Mouse (Mus musculus) natural killer cell, adult 2 months (primary cell): ENCODE data around the gene Clspn.

Experiments used
- DNase-seq, 2 experiments: peaks; one replicate each; pipeline ENCODE4 v3.0.0; 2022; ENCODE audit warnings: low spot score in 2 of 2

Gene Clspn

DNA sequence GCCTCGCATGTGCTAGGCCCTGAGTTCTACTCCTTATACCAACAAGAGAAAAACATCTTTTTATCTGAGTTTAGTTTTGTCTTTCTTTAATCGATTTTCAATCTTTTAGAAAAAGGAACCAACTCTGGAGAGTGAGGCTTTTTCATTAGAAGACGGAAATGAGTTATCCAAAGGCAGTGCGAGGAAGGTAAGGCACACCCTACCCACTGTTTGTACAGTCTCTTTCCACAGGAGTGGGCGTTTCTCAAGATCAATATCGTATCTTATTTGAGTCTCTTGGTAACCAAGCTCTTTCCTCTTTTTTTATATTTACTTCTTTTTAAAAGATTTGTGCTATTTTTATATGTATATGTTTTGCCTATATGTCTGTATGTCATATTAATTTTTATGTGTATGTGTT is 7.1 kb downstream of the Clspn start:
- no peak for DNase-seq

DNA sequence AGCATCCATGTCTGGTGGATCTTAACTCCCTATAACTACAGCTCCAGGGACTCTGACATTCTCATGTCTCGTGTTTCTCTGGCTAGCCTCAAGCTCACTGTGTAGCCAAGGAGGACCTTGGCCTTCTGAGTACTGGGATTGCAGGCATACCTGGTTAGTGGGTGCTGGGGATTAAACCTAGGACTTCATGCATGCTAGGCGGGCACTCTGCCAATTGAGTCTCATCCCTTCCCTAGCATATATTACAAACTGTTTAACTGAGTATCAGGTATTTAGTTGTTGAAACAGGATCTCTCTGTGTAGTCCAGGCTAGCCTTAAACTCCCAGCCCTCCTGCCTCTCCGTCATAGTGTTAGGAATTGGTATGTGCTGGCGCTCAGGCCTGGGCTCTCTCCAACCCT is 10.5 kb downstream of the Clspn start:
- DNase-seq, result no peak

DNA sequence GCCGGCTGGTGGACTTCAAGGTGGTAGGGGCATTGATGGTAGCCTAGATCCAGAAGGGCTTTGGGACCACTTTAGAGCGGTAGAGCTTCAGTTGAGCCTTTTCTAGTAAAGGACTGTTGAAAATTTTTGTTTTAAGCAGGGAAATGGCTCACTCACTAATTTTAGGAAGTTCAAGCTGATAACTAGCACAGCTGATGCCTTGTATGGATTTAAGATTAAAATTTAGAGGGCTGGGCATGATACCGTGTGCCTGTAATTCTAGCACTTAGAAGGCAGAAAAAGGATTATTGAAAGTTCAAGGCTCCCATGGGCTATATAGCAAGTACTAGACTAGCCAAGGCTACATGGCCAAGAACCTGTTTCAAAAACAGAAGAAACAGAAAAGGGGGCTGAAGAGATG is 13.0 kb downstream of the Clspn start:
- no peak for DNase-seq

DNA sequence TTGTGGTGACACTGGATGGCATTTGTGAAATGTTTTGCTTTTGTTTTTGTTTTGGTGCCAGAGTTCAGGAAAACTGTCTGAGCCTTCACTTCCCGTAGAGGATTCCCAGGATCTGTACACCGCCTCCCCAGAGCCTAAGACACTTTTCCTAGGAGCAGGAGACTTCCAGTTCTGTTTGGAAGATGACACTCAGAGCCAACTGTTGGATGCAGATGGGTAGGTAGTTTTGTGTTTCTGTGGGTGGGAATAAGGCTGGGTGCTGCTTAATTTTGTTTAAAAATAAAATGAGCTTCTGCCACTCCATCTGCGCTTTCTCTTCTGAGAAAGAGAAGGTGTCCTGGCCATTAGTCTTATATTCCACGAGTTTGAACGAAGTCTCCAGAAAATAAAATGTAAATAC is 19.5 kb downstream of the Clspn start:
- DNase-seq, result no peak

DNA sequence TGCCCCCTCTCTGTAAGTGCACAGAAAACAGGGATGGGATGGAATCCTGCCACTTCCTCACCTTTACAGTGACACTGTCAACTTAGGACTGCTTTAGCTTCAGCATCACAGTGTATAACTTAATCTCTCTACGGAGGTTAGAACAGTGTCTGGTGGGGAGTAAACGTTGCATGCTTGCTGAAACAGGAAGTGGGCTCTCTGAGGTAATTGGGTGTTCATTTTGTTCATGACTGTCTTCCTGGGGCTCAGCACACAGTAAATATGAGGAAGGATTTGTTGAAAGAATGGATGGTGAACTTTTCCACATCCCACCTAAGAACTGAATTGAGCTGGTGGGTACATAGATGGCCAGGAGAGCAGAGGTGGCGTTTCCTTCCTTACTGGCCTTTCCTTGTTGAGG is 21.2 kb downstream of the Clspn start:
- DNase-seq, result no peak

DNA sequence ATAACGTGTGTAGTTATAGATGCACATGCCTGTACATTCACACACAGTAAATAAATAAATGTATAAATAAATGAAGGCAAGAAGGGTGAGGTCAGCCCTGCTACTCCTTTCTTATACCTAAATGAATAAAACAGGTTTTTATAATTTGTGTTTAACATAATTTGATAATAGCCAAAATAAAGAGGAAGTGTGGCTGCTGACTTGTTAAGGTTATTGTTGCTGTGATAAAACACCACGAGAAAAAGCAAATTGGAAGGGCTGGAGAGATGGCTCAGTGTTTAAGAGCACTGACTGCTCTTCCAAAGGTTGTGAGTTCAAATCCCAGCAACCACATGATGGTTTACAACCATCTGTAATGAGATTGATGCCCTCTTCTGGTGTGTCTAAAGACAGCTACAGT is 22.3 kb downstream of the Clspn start:
- no peak for DNase-seq

DNA sequence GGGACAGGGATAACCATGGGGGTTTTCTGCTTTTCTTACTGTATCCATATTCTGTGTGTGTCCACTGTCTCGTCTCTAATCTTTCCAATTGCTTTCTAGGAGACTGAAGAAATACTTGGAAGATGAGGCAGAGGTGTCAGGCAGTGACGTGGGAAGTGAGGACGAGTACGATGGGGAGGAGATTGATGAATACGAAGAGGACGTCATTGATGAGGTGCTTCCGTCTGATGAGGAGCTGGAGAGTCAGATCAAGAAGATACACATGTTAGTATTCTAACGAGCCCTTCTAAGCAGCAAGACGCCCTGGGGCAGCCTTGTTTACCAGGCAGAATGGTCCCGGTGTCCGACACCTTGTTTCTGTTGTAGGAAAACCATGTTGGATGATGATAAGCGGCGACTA is 29.0 kb downstream of the Clspn start:
- no peak for DNase-seq

DNA sequence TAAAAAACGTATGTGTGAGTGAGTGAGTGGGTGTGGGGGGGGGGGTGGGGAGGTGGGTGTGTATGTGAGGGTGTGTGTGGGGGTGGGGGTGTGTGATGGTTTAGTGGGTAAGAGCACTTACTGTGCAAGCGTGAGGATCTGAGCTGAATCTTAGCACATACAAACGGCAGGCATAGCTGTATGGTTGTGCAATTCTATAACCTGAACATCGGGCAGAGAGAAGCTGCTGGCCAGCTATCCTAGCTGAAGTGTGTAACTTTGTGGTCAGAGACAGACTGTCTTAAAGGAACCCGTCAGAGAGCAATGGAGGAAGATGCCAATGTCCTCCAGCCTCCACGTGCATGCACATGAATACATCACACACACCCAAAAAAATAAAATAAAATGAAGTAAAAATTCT is 35.3 kb downstream of the Clspn start:
- no peak for DNase-seq

DNA sequence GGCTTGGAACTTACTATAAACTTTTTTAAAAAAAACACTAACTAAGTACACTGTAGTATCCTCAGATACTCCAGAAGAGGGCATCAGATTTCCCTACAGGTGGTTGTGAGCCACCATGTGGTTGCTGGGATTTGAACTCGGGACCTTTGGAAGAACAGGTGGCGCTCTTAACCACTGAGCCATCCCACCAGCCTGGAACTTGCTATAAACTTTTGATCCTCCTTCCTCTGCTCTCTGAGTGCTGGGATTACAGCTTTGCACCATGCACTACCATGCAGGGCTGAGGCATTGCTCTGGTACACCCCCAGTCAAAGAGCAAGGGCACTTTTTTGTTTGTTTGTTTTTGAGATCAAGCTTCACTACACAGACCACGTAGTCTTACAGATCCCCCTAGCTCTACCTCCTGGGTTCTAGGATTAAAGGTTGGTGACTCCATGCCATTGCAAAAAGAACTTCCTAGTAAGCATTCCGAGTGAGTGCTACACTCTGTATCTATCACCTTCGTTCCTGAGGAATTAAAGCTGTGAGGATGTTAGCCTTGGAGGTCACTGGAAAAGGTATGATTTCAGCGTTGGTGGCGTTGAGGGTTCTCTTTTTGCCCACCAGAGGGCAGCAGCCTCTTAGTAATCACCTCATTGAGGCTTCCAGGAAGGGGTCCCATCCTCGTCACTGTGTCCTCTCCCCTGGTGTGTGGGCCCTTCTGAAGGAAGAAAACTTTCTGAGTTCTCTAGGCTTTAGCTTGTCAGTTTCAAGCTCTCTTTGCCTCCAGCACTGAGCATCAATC is 43.4 kb downstream of the Clspn start:
- DNase-seq, result peak; percentile 31 to 45

DNA sequence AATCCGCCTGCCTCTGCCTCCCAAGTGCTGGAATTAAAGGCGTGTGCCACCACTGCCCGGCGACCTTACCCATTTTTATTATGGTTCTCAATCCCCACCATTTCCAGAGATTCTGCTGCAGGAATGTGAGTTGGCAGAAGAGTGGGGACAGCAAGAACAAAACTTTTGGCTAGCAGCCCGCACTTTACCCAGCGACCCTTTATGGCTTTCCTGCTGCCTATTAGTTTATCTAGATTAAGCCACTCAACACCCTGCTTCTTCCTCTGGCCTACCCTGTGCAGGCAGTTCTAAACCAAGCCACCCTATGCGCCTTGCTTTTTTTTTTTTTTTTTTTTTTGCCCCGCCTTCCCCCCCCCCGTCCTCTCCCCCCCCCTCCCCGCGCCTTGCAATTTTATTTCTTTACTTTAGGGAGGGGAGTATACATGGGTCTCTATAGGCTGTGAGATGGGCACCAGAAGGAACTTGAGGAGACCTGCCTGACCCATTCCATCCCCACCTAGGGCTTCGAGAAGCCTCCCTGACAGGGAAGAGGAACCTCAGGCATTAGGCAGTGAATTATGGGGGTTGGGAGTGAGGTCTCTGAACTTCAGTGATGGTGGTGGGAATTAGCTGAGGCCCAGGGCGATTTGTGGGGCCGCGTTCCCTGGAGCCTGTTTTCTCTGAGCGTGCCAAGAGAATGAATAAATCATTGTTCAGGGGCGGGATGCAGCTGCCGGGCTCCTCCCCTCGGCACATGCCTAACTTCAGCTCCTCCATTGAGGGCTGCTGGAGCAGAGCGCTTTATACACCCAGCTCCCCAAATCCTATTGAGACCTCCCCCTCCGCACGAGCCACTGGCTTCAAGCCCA is 45.1 kb downstream of the Clspn start:
- no peak for DNase-seq

DNA sequence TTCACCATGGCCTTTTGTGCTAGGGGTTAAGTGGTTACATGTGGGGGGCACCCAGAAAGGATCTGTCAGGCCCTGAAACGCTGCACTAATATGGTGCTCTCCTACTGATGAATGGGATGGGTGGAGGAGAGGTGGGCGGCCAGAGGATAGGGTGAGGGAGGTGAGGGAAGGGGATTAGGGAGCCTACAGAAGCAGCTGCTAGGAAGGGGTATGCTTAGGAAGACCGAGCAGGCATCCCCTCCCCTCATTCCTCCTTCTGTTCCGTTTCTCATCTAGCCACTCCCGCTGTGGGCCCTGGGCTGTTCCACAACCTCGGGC is 45.7 kb downstream of the Clspn start:
- no peak for DNase-seq

DNA sequence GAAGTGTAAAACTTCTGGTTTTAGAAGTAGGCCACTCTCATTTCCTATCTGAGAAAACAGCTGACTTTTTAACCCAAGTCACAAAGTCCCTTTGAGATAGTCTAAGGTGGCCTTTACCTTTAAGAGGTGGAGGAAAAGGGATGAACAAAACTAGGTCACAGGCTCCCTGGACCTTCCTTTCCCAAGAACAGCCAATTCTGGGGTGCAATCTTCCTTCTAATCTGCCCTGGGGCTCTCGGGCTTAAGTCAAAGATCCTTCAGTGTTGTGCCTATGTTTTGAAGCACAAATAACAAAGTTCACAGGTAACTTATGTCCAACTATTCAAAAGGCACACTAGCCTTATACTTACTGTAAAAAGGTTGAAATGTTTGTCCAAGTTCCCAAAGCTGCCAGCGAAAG is 47.4 kb downstream of the Clspn start:
- no peak for DNase-seq

DNA sequence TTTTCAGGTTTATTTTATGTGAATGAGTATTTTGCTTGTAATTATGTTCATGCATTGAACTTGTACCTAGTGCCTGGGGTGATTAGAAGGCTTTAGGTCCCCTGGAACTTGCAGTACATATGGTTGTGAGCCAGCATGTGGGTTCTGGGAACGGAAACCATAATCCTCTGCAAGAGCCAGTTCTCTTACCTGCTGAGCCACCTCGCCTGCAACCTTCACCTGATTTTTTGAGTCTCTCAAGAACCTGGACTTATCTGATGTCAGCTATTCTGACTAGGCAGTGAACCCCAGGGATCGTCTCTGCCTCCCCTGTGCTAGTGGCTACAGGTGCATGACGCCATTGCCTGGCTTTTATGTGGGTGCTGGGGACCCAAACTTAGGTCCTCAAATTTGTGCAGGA is 49.0 kb downstream of the Clspn start:
- DNase-seq, result no peak

DNA sequence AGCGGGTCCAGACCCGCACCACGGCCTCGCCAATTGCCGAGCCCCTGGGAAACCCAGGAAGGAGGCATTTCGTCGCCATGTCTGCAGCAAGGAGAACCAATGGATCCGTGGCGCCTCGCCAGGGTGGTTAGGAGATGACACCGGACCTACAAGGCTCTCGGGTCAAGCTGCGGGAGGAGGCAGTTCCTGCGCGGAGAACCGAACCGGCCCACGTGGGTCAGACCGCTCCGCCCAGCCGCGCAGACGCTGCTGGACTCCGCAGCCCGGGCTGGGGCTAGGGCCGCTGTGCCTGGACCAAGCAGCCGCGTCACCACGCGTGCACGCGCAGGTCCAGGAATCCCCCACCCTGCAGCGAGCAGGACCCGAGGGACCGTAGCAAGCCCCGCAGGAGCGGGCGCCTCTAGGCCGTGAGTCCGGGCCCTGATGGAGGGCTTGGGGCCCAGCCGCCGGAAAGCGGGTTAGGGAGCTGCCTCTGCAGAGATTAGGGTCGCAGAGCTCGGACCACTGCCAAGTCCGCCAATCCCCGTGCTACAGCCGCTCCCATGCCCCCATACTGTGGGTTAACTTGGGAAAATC is 53.0 kb downstream of the Clspn start, which contains the start of gene 5730409E04Rik:
TSS of gene 5730409E04Rik (plus strand) at position 213 of the 576 bp plus-strand sequence.
- DNase-seq, result peak; percentile 36 to 42

DNA sequence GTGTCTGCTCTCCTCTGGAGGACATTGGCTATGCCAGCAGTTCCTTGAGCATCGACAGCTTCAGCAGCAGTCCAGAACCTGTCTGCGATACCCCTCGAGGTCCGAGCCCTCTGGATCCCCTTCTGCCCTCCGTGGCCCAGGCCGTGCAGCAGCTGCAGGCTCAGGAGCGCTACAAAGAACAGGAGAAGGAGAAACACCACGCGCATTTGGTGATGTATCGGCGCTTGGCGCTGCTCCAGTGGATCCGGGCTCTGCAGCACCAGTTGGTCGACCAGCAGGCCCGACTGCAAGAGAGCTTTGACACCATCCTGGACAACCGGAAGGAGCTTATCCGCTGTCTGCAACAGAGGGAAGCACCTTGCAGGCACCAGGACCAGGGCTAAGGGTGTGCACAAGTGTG is 55.3 kb downstream of the Clspn start:
- DNase-seq, result no peak

DNA sequence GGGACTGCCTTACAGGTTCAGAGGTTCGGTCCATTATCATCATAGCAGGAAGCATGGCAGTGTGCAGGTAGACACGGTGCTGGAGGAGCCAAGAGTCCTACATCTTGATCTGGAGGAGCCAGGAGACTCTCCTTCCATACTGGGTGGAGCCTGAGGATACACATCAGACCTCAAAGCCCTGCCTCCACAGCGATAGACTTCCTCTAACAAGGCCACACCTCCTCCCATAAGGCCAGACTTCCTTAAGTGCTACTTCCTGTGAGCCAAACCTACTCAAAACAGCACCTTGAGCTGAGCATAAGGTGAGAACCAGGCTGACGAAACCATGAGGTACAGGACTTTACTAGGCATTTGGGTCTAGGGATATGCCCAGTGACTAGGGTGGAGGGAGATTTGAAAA is 59.6 kb downstream of the Clspn start:
- no peak for DNase-seq

DNA sequence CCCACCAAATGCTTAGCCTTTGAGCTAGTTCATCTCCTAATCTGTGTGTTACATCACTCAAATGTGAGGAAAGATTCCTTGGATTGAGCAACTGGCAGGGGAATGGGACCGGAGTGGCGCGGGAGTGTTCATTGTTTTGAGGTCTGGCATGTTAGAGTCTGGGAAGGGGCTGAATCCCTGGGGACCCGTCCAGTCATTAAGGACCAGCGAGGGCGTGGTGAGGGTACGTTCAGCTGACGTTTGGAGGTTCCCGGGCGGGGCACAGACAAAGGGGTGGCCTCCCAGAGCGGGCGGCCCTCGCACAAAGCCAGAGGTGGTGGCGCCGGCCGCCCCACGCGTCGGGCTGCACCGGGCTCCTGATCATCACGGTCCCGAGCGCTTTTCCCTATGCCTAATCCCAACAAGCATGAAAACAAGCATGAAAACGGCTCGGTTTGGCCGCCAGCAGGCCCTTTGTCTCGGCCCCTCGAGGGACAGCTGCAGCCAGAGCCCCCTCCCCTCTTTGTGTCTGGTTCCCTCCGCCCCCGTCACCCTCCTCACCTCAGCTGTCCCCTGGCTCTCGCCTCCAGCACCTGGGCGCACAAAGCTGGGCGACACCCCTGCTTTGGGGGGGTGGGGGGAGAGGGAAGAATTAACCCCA is 63.1 kb downstream of the Clspn start:
- no peak for DNase-seq

DNA sequence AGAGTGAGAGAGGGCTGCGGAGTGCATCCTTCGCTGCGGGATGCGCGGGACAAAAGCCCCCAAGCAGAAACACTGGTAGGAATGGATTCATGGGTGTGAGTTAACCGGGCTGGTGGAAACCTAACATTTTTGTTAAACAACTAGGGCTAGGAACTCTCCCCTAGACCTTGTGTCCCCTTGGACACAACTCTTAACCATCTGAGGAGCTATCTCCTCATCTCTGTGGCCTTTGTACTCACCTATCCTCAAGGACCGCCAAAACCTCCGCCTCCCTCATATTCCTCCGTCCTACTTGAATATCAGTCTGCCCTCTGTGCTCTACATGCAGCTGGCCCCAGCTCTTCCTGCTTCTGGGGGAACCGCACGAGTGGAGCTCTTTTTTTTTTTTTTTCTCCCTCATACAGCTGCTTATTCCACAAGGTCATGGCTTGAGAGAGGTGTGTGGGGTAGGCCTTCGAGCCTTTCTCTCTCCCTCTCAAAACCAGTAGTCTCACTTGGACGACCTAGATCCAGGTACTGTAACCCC is 63.7 kb downstream of the Clspn start:
- DNase-seq, result no peak

DNA sequence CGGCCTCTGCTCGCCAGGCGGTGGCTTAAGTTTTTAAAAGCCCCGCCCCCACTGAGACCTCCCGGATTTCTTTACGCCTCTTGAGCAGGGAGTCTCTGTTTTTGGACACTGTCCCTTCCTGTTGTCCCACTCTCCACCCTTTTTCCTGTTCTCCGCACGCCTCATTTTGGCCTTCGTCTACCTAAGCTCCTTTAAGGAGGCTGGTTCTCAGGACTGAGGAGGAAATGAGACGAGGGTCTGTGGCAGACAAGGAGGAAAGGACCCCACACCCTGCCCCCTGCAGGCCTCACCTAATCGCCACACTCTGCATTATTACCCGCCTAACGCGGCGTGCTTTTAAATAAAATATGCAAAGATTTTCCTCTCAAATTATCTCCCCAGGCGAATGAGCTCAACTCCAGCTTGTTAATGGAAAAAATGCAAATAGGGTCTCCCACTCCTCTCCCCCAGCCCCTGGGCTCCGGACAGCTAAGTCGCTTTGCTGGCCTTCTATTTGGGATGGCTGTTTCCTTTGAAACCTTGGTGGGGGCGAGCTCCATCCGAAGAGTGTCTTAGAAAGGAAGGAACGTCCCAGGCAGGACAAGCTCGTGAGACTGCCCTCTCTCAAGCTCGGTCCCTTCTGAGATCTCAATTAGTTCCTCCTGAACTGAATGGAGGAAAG is 70.4 kb downstream of the Clspn start:
- no peak for DNase-seq

DNA sequence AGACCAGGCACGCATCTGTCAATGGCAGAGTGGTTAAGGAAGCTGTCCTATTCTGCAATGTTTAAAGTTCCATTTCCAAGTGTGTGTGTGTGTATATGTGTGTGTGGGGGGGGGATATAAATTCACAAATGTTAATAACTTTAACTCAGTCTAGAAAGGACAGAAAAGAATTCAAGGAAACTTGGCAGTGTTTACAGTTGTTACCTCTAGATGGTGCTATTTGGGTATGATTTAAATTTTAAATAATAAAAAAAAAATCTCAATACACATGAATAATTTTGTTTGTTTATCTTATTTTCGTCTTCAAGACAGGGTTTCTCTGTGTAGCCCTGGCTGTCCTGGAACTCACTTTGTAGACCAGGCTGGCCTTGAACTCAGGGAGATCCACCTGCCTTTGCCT is 75.2 kb downstream of the Clspn start:
- DNase-seq, result no peak

DNA sequence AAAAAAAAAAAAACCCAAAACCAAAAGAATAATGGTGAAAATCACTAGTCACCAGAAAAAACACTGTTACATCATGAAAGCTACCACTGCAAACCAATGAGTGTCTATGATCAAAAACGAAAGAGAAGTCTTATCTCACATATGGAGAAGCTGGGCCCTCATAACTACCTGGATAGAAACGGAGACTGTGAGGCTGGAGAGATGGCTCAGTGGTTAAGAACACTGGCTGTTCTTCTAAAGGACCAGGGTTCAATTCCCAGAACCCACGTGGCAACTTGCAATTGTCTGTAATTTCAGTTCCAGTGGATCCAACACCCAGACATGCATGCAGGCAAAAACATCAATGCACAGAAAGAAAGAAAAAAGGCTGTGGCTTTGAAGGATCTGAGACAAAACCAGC is 75.9 kb downstream of the Clspn start:
- DNase-seq, result no peak

DNA sequence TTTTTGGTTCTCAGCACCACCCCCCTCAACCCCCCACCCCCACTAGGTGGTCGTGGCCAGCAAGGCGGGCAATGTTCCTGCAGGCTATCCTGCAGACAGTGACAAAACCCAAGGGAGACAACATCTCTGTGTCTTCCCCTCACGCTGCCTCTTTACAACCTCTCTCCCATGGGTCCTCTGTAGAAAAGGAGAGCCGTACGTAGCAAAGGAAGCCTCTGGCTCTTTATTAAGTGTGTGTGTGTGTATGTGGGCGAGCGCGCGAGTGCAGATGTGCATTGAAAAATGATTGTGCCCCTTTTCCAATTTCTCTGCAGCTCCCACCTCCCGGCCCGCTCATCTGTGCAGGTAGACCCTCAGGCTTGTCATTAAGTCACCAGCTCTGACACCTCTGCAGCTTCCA is 79.6 kb downstream of the Clspn start:
- no peak for DNase-seq
